22 mouse cellular contexts compared by ENCODE assay signal in the genomic region with DNA sequence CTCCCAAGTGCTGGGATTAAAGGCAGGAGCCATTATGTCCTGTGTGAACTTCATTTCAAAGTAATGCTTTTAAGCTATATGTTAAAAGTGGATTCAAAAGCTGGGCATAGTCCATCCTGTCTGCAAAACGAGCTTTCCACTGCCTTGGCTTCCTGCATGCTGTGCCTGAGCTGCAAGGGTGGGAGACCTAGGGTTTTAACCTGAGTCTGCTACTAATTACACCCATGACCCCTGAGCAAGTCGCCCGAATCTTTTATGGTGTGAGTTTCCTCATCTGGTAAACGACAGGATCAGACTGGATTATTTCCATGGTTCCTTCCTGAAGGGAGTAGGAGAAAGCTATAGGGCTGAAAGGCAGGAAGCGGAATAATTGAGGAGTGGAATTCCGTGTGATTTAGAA. TPM values are rescaled to one million over a fixed set of nuclear protein-coding genes. Genes with fewer than 3 reads are reported as not detected.
A peak's percentile ranks its signal among the peaks of the same experiment; 100 is the strongest.
DNase-seq lines count a peak whose midpoint lies in the region; ATAC-seq lines count a peak whose summit lies in the region.
"Had no signal": no experiment of that assay in that cellular context is flagged by ENCODE, and none has a peak within 500 bp of the region (broad histone marks: within the 10 kb centered on the region; RNA-seq: fewer than 3 reads in every experiment).

No protein-coding gene starts in this region.

- no peak for ATAC-seq in lung, embryonic 15.5 days (ENCODE audit: borderline replicate concordance, extremely low read depth, low FRiP score, low TSS enrichment)
- ATAC-seq in intestine, embryonic 14.5 days (replicated peaks; ENCODE audit: low FRiP score, low TSS enrichment, low read depth): no peak
- no peak for ATAC-seq in neural tube, embryonic 15.5 days (ENCODE audit: low FRiP score)
- ATAC-seq: CD4-positive, CD25-positive, alpha-beta regulatory T cell, adult 4 months; forebrain, embryonic 13.5 days; hindbrain, postnatal 0 days; midbrain, embryonic 15.5 days had no signal

- H3K4me2 ChIP-seq in lung, embryonic 15.5 days: no peak overlapping the region
- no peak overlapping the region for H3K4me2 ChIP-seq in intestine, embryonic 14.5 days (ENCODE audit: low read length)
- no peak overlapping the region for H3K4me2 ChIP-seq in neural tube, embryonic 15.5 days
- H3K4me2 ChIP-seq: forebrain, embryonic 13.5 days; midbrain, embryonic 15.5 days; neural tube, embryonic 12.5 days had no signal

- DNase-seq in lung, postnatal 36 days: no peak
- DNase-seq in intestine, embryonic 14.5 days (ENCODE audit: low spot score): no peak
- DNase-seq in kidney, postnatal 14 days: peak; percentile 16
- DNase-seq in gastrocnemius, postnatal 36 days: no peak
- no peak for DNase-seq in heart, postnatal 36 days
- DNase-seq: adrenal gland, adult 8-10 months; cerebellum, adult 11-12 months; layer of hippocampus, adult 9-11 months; thymus, adult 2 months had no signal

- peaks cover 28% of the 10 kb centered on the region for H3K4me1 ChIP-seq in lung, embryonic 15.5 days
- H3K4me1 ChIP-seq in intestine, embryonic 14.5 days (replicated peaks; ENCODE audit: control insufficient read depth, insufficient read depth, low read length): peaks cover 4% of the 10 kb centered on the region
- H3K4me1 ChIP-seq in neural tube, embryonic 15.5 days: no peaks in the 10 kb centered on the region
- H3K4me1 ChIP-seq: forebrain, embryonic 13.5 days; midbrain, embryonic 15.5 days; neural tube, embryonic 12.5 days had no signal

- H3K27ac ChIP-seq in lung, embryonic 15.5 days: peak overlapping the region; percentile 66
- peak overlapping the region; percentile 34; the same call in 1 of the 2 replicates for H3K27ac ChIP-seq in intestine, embryonic 14.5 days (ENCODE audit: low read depth)
- peak overlapping the region; percentile 18; the same call in 1 of the 2 replicates for H3K27ac ChIP-seq in neural tube, embryonic 15.5 days (replicated peaks)
- H3K27ac ChIP-seq: forebrain, embryonic 13.5 days; hindbrain, postnatal 0 days; liver, embryonic 14.5 days; midbrain, embryonic 15.5 days; neural tube, embryonic 12.5 days had no signal

- no peak overlapping the region for H3K4me3 ChIP-seq in lung, embryonic 15.5 days
- no peak overlapping the region for H3K4me3 ChIP-seq in intestine, embryonic 14.5 days (ENCODE audit: low read depth, low read length)
- no peak overlapping the region for H3K4me3 ChIP-seq in neural tube, embryonic 15.5 days (replicated peaks)
- H3K4me3 ChIP-seq: forebrain, embryonic 13.5 days; midbrain, embryonic 15.5 days; neural tube, embryonic 12.5 days had no signal

- H3K9ac ChIP-seq in lung, embryonic 15.5 days: no peak overlapping the region
- H3K9ac ChIP-seq in intestine, embryonic 14.5 days (ENCODE audit: low read length): no peak overlapping the region
- no peak overlapping the region for H3K9ac ChIP-seq in neural tube, embryonic 15.5 days (replicated peaks)
- H3K9ac ChIP-seq: forebrain, embryonic 13.5 days; liver, embryonic 14.5 days; midbrain, embryonic 15.5 days; neural tube, embryonic 12.5 days had no signal

- H3K27me3 ChIP-seq in lung, embryonic 15.5 days: no peaks in the 10 kb centered on the region
- no peaks in the 10 kb centered on the region for H3K27me3 ChIP-seq in intestine, embryonic 14.5 days (replicated peaks; ENCODE audit: control insufficient read depth, insufficient read depth, low read length)
- H3K27me3 ChIP-seq in neural tube, embryonic 15.5 days (replicated peaks): no peaks in the 10 kb centered on the region
- H3K27me3 ChIP-seq: forebrain, embryonic 13.5 days; midbrain, embryonic 15.5 days; neural tube, embryonic 12.5 days had no signal

- no peaks in the 10 kb centered on the region for H3K36me3 ChIP-seq in lung, embryonic 15.5 days
- H3K36me3 ChIP-seq in intestine, embryonic 14.5 days (ENCODE audit: control insufficient read depth, insufficient read depth, low read length): no peaks in the 10 kb centered on the region
- no peaks in the 10 kb centered on the region for H3K36me3 ChIP-seq in neural tube, embryonic 15.5 days
- H3K36me3 ChIP-seq: midbrain, embryonic 15.5 days; neural tube, embryonic 12.5 days had no signal

- 42% methylated on average over 6 of the region's 6 CpGs for WGBS in lung, embryonic 15.5 days
- WGBS in intestine, embryonic 14.5 days: 42% methylated on average over 6 of the region's 6 CpGs
- 48% methylated on average over 6 of the region's 6 CpGs for WGBS in neural tube, embryonic 15.5 days

- intact Hi-C loops in gastrocnemius, postnatal 36 days (cut with DNase I): no loop called here
- intact Hi-C loops in heart, postnatal 36 days (cut with DNase I): no loop called here

- no peaks in the 10 kb centered on the region for H3K9me3 ChIP-seq in lung, embryonic 15.5 days
- no peaks in the 10 kb centered on the region for H3K9me3 ChIP-seq in intestine, embryonic 14.5 days (ENCODE audit: control insufficient read depth, low read length)
- no peaks in the 10 kb centered on the region for H3K9me3 ChIP-seq in neural tube, embryonic 15.5 days (replicated peaks)
- H3K9me3 ChIP-seq: forebrain, embryonic 13.5 days; midbrain, embryonic 15.5 days; neural tube, embryonic 12.5 days had no signal

RNA-seq across cellular contexts. Expression of a gene that starts 13.8 kb away (rescaled TPM):
- 26.5 and 26.9 TPM in 2 replicates for polyA plus RNA-seq in lung, embryonic 15.5 days (2015; fragmentation: Nextera tagmentation; extraction: Ambion mirVana)
- polyA plus RNA-seq in intestine, embryonic 14.5 days (2014; fragmentation: Nextera tagmentation; extraction: Ambion mirVana): 25.2 and 34.1 TPM in 2 replicates
- 18.2 and 21.7 TPM in 2 replicates for polyA plus RNA-seq in neural tube, embryonic 15.5 days (2015; fragmentation: Nextera tagmentation; extraction: Ambion mirVana)
- total RNA-seq in gastrocnemius, postnatal 36 days (2021): 1 to 10 TPM; 5.0 to 6.1 TPM
- total RNA-seq in heart, postnatal 36 days (2021): 1 to 10 TPM; 5.5 to 6.7 TPM

RNA-seq across cellular contexts. Expression of a gene that starts 20.7 kb away (rescaled TPM):
- polyA plus RNA-seq in lung, embryonic 15.5 days (2015; fragmentation: Nextera tagmentation; extraction: Ambion mirVana): 1.3 and 3.1 TPM in 2 replicates
- 3.7 and 4.0 TPM in 2 replicates for polyA plus RNA-seq in intestine, embryonic 14.5 days (2014; fragmentation: Nextera tagmentation; extraction: Ambion mirVana)
- 1.2 and 1.6 TPM in 2 replicates for polyA plus RNA-seq in neural tube, embryonic 15.5 days (2015; fragmentation: Nextera tagmentation; extraction: Ambion mirVana)
- total RNA-seq in gastrocnemius, postnatal 36 days (2021): not detected
- total RNA-seq in heart, postnatal 36 days (2021): under 1 TPM; 0.79 to 0.92 TPM
- total RNA-seq: hindbrain, postnatal 0 days had no signal
- polyA plus RNA-seq: brain, embryonic 14.5 days; thymus, adult 2 months had no signal

RNA-seq across cellular contexts. Expression of a gene that starts 56.1 kb away (rescaled TPM):
- polyA plus RNA-seq in lung, embryonic 15.5 days (2015; fragmentation: Nextera tagmentation; extraction: Ambion mirVana): not detected in 2 replicates
- not detected in 2 replicates for polyA plus RNA-seq in intestine, embryonic 14.5 days (2014; fragmentation: Nextera tagmentation; extraction: Ambion mirVana)
- not detected in 2 replicates for polyA plus RNA-seq in neural tube, embryonic 15.5 days (2015; fragmentation: Nextera tagmentation; extraction: Ambion mirVana)
- total RNA-seq in gastrocnemius, postnatal 36 days (2021): not detected
- total RNA-seq in heart, postnatal 36 days (2021): not detected
- total RNA-seq: adrenal gland, adult 8-10 months; granulocyte monocyte progenitor cell, adult 5-6 weeks; hindbrain, postnatal 0 days; megakaryocyte progenitor cell, adult 5-6 weeks; MEL had no signal
- polyA plus RNA-seq: brain, embryonic 14.5 days; CD4-positive, CD25-positive, alpha-beta regulatory T cell, adult 4 months; forebrain, embryonic 13.5 days; heart, embryonic 16.5 days; hindbrain, postnatal 0 days; liver, embryonic 14.5 days; midbrain, embryonic 15.5 days; neural tube, embryonic 12.5 days; thymus, adult 2 months had no signal
